Mouse (Mus musculus): ENCODE data around the gene Pax1. TPM values are rescaled to one million over a fixed set of nuclear protein-coding genes. Genes with fewer than 3 reads are reported as not detected.

Gene Pax1
- polyA plus RNA-seq (2016; fragmentation: Nextera tagmentation; extraction: Ambion mirVana) = 0.93 and 2.3 TPM in 2 replicates

GRCm38 (mm10) chr2:147361581-147361980 lies at the start of gene Pax1:
Gene Pax1 (plus strand): TSS chr2:147361925.
- H3K9me3 ChIP-seq = no peaks in the 10 kb centered on the region
- H3K27me3 ChIP-seq (replicated peaks; ENCODE audit: low read depth, poor library complexity, severe bottlenecking) = peaks cover 100% of the 10 kb centered on the region
- H3K27ac ChIP-seq (replicated peaks) = no peak within 1 kb of the TSS
- DNase-seq (ENCODE audit: low spot score) = peak; percentile 54
- peaks cover 15% of the 10 kb centered on the region for H3K4me1 ChIP-seq
- H3K36me3 ChIP-seq (replicated peaks) = no peaks in the 10 kb centered on the region
- peak within 1 kb of the TSS; percentile 11 for H3K4me3 ChIP-seq
- 1% methylated on average over 18 of the region's 18 CpGs for WGBS

- no peak overlapping the region for H3K4me3 ChIP-seq
- no peak overlapping the region for H3K27ac ChIP-seq (replicated peaks)
- no peaks in the 10 kb centered on the region for H3K4me1 ChIP-seq
- H3K36me3 ChIP-seq (replicated peaks) = no peaks in the 10 kb centered on the region
- WGBS = 14% methylated on average over 9 of the region's 9 CpGs
- H3K27me3 ChIP-seq (replicated peaks; ENCODE audit: low read depth, poor library complexity, severe bottlenecking) = peaks cover 10% of the 10 kb centered on the region
- H3K9me3 ChIP-seq = no peaks in the 10 kb centered on the region
- DNase-seq (ENCODE audit: low spot score) = peak; percentile 50
These were observed 40.7 kb upstream of the Pax1 start for GRCm38 (mm10) chr2:147321036-147321435.

DNA sequence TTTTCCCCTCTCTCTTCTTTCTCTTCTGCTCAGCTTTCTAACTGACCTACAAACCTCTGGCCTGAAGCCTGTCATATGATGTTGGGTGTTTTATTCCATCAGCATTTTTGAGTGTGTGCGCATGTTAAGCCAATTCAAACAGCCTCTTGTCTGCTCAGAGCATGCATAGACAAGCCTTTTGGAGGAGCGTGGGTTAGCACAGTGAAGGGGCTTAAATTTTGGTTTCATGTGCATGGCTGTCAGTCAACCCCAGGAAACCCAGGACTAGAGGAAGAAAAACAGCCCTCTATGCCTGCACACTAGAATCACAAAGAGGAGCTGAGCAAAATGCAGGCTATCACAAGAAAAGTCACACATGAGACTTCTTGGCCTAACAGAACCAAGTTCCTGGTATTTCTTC lies 36.5 kb upstream of the Pax1 start:
- H3K27ac ChIP-seq (replicated peaks) = no peak overlapping the region
- DNase-seq (ENCODE audit: low spot score) = no peak
- no peaks in the 10 kb centered on the region for H3K9me3 ChIP-seq
- H3K36me3 ChIP-seq (replicated peaks) = no peaks in the 10 kb centered on the region
- H3K4me1 ChIP-seq = no peaks in the 10 kb centered on the region
- peaks cover 7% of the 10 kb centered on the region for H3K27me3 ChIP-seq (replicated peaks; ENCODE audit: low read depth, poor library complexity, severe bottlenecking)
- H3K4me3 ChIP-seq = no peak overlapping the region
- WGBS = 80% methylated on average over 2 of the region's 2 CpGs

DNA sequence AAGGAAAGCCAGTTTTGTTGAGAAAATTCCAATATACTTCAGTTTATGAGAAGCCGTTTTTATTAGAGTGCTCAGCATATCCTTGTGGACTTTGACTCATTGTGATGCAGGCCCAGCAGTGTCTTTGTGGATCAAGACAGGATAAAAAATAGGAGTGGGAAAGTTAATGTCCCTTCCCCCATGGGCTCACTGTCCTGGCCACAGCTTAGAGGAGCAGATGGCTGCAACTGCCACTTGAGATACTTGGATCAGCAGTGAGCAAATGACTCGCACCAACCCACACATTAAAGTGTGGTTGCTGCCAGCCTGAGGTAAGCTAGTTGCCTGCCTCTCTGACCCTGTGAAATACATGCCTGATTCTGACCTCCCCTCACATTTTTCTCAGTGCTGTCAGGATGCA lies 29.0 kb upstream of the Pax1 start:
- Histone ChIP-seq H3K27ac (replicated peaks) (no peak overlapping the region), H3K27me3 (replicated peaks; ENCODE audit: low read depth, poor library complexity, severe bottlenecking) (no peaks in the 10 kb centered on the region), H3K4me1 (peaks cover 3% of the 10 kb centered on the region; the same call in 1 of the 2 replicates), H3K9me3 (no peaks in the 10 kb centered on the region), H3K36me3 (replicated peaks) (no peaks in the 10 kb centered on the region), H3K4me3 (no peak overlapping the region)
- 88% methylated on average over 2 of the region's 2 CpGs for WGBS
- DNase-seq (ENCODE audit: low spot score) = no peak

GRCm38 (mm10) chr2:147338729-147339128 lies 23.0 kb upstream of the Pax1 start:
- Histone ChIP-seq H3K36me3 (replicated peaks) (no peaks in the 10 kb centered on the region), H3K27ac (replicated peaks) (no peak overlapping the region), H3K9me3 (no peaks in the 10 kb centered on the region), H3K4me1 (peaks cover 6% of the 10 kb centered on the region), H3K4me3 (no peak overlapping the region), H3K27me3 (replicated peaks; ENCODE audit: low read depth, poor library complexity, severe bottlenecking) (peaks cover 4% of the 10 kb centered on the region; the same call in 1 of the 2 replicates)
- 64% methylated on average over 15 of the region's 15 CpGs for WGBS
- DNase-seq (ENCODE audit: low spot score) = no peak

DNA sequence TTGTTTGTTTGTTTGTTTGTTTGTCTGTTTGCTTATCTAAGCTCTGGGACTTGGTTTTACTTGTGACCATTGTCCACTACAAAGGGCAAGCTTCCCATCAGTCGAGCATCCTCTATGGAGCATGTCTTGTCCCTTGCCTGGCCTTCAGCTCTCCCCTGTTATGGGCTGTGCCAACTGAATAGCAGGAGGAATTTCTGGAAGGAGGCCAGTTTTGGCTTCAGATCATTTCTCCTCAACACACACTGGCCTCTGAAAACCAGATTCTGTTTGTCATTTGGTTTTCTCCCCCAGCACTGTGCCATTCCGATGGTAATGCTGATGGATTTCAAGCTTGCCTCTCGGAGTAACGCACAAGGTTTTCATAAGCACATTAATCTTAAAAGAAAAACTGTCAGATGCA lies 21.9 kb upstream of the Pax1 start:
- no peaks in the 10 kb centered on the region for H3K9me3 ChIP-seq
- no peaks in the 10 kb centered on the region for H3K36me3 ChIP-seq (replicated peaks)
- DNase-seq (ENCODE audit: low spot score) = no peak
- no peak overlapping the region for H3K27ac ChIP-seq (replicated peaks)
- 89% methylated on average over 4 of the region's 4 CpGs for WGBS
- peaks cover 4% of the 10 kb centered on the region; the same call in 1 of the 2 replicates for H3K27me3 ChIP-seq (replicated peaks; ENCODE audit: low read depth, poor library complexity, severe bottlenecking)
- H3K4me1 ChIP-seq = peaks cover 4% of the 10 kb centered on the region
- no peak overlapping the region for H3K4me3 ChIP-seq

DNA sequence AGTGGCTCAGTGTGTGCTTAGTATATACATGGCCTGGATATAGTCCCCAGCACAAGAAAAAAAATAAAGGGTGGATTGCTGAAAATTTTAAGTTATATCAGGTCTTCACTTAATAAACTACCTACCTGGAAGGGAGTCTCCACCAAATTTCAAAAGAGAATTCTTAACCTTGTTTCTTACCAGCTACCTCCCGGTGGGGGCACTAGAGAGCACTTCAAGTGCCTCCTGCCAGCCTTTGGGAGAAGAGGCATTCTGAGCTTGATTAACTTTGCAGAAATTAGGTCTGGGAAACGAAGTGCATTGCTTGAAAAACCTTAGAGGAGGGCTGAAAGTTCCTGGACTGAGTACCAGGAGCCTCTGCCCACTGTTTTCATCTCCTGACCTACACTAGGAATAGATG lies 19.5 kb upstream of the Pax1 start:
- Histone ChIP-seq H3K4me1 (peaks cover 3% of the 10 kb centered on the region; the same call in 1 of the 2 replicates), H3K27me3 (replicated peaks; ENCODE audit: low read depth, poor library complexity, severe bottlenecking) (peaks cover 4% of the 10 kb centered on the region; the same call in 1 of the 2 replicates), H3K36me3 (replicated peaks) (no peaks in the 10 kb centered on the region), H3K4me3 (no peak overlapping the region), H3K9me3 (no peaks in the 10 kb centered on the region), H3K27ac (replicated peaks) (no peak overlapping the region)
- no peak for DNase-seq (ENCODE audit: low spot score)
- 16% methylated on average over 2 of the region's 2 CpGs for WGBS

DNA sequence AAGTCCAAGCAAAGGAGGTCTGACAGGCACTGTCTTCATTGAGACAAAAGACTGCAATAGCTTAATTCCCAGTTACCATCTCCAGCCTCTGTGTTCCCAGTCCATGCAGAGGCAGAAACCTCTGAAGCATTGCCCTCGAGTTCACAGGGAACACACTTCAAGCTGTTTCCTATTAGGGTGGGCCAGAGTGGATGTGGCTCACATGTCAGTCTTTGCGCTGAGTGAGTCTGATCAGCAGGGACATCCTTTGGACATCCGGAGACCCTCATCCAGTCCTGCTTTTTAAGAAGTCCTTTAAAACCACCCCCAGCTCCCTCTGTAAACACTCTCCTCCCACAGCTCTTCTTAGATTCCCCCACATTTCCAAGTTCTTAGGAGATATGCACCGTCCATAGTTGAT lies 2.0 kb upstream of the Pax1 start:
- peak; percentile 45 for DNase-seq (ENCODE audit: low spot score)
- Histone ChIP-seq H3K4me3 (no peak overlapping the region), H3K36me3 (replicated peaks) (no peaks in the 10 kb centered on the region), H3K9me3 (no peaks in the 10 kb centered on the region), H3K4me1 (peaks cover 1% of the 10 kb centered on the region), H3K27me3 (replicated peaks; ENCODE audit: low read depth, poor library complexity, severe bottlenecking) (peaks cover 100% of the 10 kb centered on the region), H3K27ac (replicated peaks) (no peak overlapping the region)
- WGBS = 0% methylated on average over 4 of the region's 4 CpGs

GRCm38 (mm10) chr2:147360401-147360800 lies 1.3 kb upstream of the Pax1 start:
- Histone ChIP-seq H3K9me3 (no peaks in the 10 kb centered on the region), H3K27ac (replicated peaks) (no peak overlapping the region), H3K4me3 (no peak overlapping the region), H3K27me3 (replicated peaks; ENCODE audit: low read depth, poor library complexity, severe bottlenecking) (peaks cover 100% of the 10 kb centered on the region), H3K36me3 (replicated peaks) (no peaks in the 10 kb centered on the region), H3K4me1 (peaks cover 8% of the 10 kb centered on the region)
- WGBS = 2% methylated on average over 7 of the region's 7 CpGs
- no peak for DNase-seq (ENCODE audit: low spot score)

DNA sequence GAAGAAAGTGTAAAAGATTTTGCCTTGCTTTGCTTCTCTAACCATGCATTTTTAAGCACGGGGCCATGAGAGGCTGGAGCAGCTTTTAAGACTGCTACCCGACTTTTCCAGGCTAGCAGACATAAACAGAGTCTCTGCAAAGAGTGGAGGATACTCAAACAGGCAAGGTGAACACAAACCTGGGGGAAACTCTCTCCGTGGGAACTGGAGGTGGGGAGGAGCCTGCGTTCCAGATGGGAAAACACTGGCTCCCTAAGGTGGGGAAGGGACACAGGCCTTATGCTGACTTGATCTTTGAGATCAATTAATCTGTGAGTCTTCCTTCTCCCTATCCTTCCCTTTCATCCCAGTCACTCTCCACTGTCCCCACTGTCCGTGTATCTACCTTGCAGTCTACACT lies 869 bp upstream of the Pax1 start:
- Histone ChIP-seq H3K36me3 (replicated peaks) (no peaks in the 10 kb centered on the region), H3K4me3 (no peak overlapping the region), H3K27ac (replicated peaks) (no peak overlapping the region), H3K9me3 (no peaks in the 10 kb centered on the region), H3K27me3 (replicated peaks; ENCODE audit: low read depth, poor library complexity, severe bottlenecking) (peaks cover 100% of the 10 kb centered on the region), H3K4me1 (peaks cover 12% of the 10 kb centered on the region)
- WGBS = under 1% methylated on average over 5 of the region's 5 CpGs
- DNase-seq (ENCODE audit: low spot score) = peak; percentile 13

GRCm38 (mm10) chr2:147362316-147362715 lies 591 bp downstream of the Pax1 start:
- Histone ChIP-seq H3K9me3 (no peaks in the 10 kb centered on the region), H3K4me3 (peak overlapping the region; percentile 11), H3K36me3 (replicated peaks) (no peaks in the 10 kb centered on the region), H3K4me1 (peaks cover 15% of the 10 kb centered on the region), H3K27me3 (replicated peaks; ENCODE audit: low read depth, poor library complexity, severe bottlenecking) (peaks cover 100% of the 10 kb centered on the region), H3K27ac (replicated peaks) (no peak overlapping the region)
- under 1% methylated on average over 18 of the region's 18 CpGs for WGBS
- DNase-seq (ENCODE audit: low spot score) = peak; percentile 89

DNA sequence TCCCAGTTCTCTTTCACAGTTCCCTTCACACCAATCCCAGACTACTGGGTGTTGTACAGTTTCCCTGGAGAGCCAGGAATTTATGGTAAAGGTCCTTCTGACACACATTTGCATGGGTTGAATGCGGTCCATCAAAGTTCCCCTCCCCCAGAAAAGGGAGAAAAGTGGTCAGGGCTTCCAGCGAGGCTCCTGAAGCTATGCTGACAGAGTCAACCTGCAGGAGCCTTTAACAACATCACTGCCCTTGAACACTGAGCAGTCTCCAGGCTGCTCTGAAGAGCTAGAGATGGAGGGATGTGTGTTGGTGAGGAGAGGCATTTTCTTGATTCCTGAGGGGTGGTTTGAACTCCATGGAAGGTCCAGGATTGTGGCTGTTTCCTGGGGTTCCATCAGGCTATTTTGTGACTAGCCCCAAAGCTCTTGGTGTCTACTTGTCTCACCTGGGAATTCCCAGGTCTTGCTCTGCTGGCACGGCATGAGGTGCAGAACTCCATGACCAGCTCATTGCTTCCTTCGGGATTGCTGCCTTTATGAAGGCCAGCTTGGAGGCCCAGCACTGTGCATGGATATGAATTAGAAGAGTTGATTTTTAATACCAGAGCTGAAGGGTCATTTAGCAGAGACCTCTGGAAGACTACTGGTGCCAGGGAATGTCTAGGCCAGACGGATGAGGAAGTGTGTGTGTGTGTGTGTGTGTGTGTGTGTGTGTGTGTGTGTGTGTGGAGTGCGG lies 1.8 kb downstream of the Pax1 start:
- 2% methylated on average over 6 of the region's 6 CpGs for WGBS
- H3K27me3 ChIP-seq (replicated peaks; ENCODE audit: low read depth, poor library complexity, severe bottlenecking) = peaks cover 100% of the 10 kb centered on the region
- H3K36me3 ChIP-seq (replicated peaks) = no peaks in the 10 kb centered on the region

DNA sequence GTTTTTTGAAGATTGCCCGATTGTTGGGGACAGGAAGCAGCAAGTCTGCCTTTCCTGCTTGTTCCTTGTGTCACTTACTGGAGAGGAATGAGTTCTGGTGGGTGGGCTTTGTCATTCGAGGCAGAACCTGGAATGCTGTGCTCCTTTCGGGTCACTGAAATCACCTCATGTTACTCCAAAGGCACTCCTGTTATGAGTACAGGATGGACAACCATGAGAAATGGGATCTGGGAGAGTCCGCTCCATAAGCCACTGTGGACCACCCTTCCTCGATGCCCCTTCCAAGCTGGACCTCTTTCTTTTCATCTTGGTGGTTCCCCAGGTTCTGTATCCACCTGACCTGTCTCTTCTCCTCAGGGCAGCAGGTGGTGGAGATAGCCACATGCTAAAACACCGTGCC lies 2.5 kb downstream of the Pax1 start:
- Histone ChIP-seq H3K27ac (replicated peaks) (no peak overlapping the region), H3K36me3 (replicated peaks) (no peaks in the 10 kb centered on the region), H3K4me1 (peaks cover 17% of the 10 kb centered on the region), H3K4me3 (no peak overlapping the region), H3K9me3 (no peaks in the 10 kb centered on the region), H3K27me3 (replicated peaks; ENCODE audit: low read depth, poor library complexity, severe bottlenecking) (peaks cover 96% of the 10 kb centered on the region)
- no peak for DNase-seq (ENCODE audit: low spot score)
- WGBS = 6% methylated on average over 6 of the region's 6 CpGs

More for the DNA sequence above, 1.8 kb downstream of the Pax1 start:
- no peak overlapping the region for H3K27ac ChIP-seq (replicated peaks)
- DNase-seq (ENCODE audit: low spot score) = peak; percentile 16
- H3K9me3 ChIP-seq = no peaks in the 10 kb centered on the region
- H3K4me3 ChIP-seq = no peak overlapping the region
- H3K4me1 ChIP-seq = peaks cover 17% of the 10 kb centered on the region

All from embryonic facial prominence, embryonic 10.5 days (tissue).